Mouse (Mus musculus): Measurements from ENCODE around the gene Etv3.
"Not testable (repeated sequence)": the region's sequence is repeated elsewhere in the genome, so short reads cannot be mapped to it uniquely, and the experiment has no call there.

Etv3 gene

DNA sequence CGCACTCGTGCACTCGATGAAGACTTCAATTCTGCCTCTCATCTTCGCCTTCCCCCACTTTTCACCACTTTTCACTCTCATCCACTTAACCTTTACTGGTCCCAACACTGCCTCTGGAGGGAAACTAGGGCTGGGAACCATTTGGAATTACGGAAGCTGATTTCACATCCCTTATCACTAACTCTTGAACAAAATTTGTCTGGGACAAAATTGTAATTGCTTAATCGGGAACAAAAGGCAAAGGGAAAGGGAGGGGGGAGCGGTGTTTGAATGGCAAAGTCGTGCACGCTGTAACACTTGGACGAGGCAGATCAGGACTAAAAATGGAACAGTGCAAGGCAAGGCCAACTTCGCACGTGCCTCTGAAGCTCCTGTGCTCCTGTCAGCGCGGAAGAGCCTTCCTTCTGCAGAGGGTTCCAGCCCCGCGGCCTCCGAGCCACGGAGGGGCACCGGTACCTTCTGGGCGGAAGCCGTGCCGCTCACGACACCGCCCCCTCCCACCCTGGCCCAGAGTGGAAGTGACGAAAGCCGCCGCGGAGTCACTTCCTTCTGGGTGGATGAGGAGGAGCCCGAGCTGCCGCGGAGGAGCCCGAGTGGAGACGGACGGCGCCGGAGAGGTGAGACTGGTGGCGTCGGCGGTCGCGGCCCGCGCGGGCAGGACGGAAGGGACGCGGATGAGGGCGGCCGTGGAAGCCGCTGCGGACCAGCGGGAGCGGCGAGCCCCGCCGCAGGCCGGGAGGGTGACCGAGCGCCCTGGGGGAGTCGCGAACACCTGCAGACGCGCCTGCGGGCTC, at the start of gene Etv3:
Gene Etv3, plus strand, starts transcription at position 365 of the 794 bp plus-strand sequence.
- DNase-seq = peak; percentile 87

GRCm38 (mm10) chr3:87477948-87478347, 47.3 kb upstream of the Etv3 start:
- DNase-seq = not testable (repeated sequence)

DNA sequence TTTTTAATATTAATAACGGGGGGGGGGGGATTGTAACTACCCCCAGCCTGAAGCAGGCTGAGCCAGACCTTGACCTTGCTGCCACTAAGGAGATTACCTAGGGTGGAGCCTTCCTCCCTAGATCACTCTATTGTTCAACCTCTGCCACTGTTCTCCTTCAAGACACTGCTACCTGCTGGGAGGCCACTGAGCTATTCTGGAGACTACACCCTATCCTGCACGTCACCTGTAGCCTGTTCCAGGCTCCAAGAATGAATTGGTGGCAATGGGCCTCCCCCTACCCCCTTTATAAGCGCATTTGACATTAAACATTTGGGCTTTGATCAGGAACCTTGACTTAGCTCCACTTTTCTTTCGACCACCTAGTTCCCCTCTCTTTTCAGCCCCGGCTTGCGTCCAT, 46.6 kb upstream of the Etv3 start:
- not testable (repeated sequence) for DNase-seq

DNA sequence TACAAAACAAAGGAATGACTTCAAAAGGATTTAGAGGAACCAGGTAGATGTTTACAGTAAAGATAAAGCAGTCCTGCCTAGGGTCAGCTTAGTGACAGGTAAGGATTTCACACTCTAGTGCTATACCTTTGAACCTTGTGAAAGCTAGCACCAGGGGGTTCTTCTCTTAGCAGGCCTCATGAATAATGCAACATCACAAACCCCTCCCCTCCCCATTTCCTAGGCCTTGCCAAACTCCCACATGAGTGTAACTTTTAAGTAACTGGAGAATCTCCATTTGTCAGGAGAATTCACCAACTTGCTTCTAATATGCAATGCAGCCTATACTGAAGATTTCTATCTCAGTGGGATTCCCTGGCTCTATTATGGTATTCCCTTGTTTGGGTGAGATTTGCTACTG, 46.0 kb upstream of the Etv3 start:
- not testable (repeated sequence) for DNase-seq

GRCm38 (mm10) chr3:87487392-87487791, 37.8 kb upstream of the Etv3 start:
- DNase-seq = no peak

DNA sequence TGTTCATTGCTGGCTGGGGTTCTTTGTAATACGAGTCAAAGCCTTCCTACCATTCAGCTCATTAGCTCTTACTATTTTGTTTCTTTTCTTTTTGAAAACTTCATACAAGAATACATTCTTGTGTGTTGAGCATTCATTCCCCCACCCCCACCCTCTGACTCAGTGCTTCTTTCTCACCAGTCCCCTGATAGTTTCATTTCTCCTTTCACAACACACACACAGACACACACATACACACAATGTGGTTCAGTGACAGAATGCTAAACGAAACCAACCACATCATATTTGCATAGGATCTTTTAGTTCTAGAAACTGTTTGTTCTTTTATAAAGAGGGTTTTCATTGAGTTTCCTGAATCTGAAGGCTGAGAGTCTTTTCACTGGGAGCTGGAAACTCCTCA, 37.3 kb upstream of the Etv3 start:
- DNase-seq = no peak

DNA sequence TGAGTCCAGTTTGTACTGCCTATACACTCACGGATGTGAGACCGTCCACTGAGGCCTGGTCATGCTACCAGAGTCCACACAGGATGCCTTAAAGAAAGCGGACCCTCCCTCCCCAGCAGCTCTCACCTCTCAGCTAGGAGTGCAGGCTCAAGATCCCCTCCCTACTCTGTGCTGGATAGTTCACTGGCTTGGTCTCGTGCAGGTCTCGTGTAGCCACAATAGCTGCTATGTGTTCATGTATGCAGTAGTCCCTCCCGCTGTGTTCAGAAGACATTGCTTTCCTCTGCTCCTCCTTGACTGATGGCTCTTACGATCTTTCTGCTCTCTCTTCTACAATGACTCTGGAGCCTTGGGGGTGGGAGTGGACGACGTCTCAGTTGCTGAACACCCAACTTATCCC, 26.9 kb upstream of the Etv3 start:
- DNase-seq = no peak

GRCm38 (mm10) chr3:87499072-87499471, 26.1 kb upstream of the Etv3 start:
- peak; percentile 61 for DNase-seq

DNA sequence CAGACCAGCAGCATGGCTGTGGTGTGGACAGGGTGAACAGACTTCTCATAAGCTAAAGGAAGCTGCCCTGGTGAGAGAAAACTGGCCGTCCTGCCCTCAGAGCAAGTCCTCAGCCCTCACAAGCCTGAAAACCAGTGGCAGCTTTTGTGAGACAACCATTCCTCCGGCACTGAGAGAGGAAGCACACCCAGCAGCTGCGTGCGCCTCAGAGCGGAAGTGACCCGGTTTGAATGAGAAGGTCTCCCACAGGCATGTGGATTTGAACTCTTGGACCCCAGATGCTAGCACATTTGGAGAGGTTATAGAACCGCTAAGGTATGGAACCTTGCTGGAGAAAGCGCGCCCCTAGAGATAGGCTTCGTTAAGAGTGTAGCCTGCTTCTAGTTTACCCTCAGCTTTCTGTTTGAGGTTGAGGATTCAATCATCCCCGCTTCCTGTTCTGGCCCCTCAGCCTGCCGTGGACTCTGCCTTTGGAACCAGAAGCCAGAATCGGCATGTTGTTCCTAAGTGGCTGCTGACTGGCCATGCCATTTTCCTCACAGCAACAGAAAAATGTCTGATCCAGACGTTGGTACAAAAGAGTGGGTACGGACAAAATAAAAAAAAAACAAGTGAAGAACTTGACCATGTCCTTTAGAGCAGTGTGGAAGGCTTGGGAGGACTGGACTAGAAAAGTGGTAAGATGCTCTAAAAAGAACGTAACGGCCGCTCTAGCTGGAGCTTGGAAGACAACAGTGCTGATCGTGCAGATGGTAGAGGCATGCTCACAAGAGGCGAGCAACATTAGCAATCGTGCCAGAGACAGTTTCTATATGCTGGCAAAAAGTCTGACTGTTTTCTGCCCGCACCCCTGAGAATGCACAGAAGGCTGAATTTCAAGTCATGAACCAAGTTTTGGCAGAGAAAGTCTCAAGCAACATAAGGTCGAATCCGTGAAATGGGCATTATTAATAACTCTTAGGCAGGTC, 24.8 kb upstream of the Etv3 start:
- DNase-seq = no peak

DNA sequence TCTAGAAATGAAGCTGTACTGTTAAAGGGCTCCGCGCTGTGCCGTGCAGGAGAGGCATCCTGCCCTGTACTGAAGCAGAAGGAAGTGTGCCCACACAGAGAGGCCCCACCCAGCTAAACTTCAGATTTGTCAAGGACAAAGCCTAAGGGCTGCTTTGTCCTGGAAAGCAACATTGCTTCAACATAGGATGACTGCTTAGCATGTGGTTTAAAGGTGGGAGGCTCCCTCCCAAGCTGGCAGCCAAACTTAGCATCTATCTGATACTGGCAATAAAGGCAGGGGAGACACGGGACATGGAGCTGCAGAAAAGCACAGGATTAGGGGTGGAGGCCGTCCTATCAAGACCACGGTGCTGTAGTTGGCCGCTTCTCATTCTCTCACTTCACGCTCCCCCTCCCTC, 24.1 kb upstream of the Etv3 start:
- DNase-seq = no peak

GRCm38 (mm10) chr3:87502771-87503170, 22.4 kb upstream of the Etv3 start:
- DNase-seq = no peak

GRCm38 (mm10) chr3:87504330-87504729, 20.9 kb upstream of the Etv3 start:
- DNase-seq = peak; percentile 19

- no peak for DNase-seq
Measured at GRCm38 (mm10) chr3:87504749-87505425, 20.3 kb upstream of the Etv3 start.

- DNase-seq = no peak
Measured at GRCm38 (mm10) chr3:87506456-87507416, 18.5 kb upstream of the Etv3 start.

GRCm38 (mm10) chr3:87508205-87508901, 16.9 kb upstream of the Etv3 start:
- peak; percentile 80 for DNase-seq

DNA sequence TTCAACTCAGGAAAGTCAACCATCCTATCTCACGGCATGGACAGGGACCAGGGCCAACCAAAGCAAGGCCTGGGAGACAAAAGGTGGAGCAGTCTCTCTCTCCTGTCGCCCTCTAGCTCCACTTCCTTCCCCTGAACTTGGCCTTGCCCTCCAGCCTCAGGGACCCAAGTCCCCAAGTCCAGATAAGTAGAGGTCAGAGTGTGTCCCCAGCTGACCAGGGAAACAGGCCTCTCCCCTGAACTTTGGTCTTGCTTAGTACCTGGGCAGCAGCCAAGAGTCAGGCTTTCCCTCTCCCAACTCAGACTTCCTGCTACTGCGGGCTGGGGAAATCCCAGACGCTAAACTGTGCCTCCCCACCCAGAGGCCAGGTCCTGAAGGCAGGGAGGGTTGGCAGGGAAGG, 16.1 kb upstream of the Etv3 start:
- peak; percentile 32 for DNase-seq

- no peak for DNase-seq
Measured at GRCm38 (mm10) chr3:87510832-87511231, 14.4 kb upstream of the Etv3 start.

- DNase-seq = peak; percentile 41
Measured at GRCm38 (mm10) chr3:87511971-87512765, 13.0 kb upstream of the Etv3 start.

GRCm38 (mm10) chr3:87515567-87516081, 9.6 kb upstream of the Etv3 start:
- DNase-seq = no peak

- DNase-seq = no peak
Measured at GRCm38 (mm10) chr3:87518425-87518824, 6.8 kb upstream of the Etv3 start.
